Mouse (Mus musculus) mouse trophoblast stem cell (cell line): Measurements from ENCODE around the gene Cap2.

ENCODE experiments used
- in situ Hi-C, 2 experiments: fragments of 300-500 bp; cut with MseI, MboI; formaldehyde crosslinking; loops; 2 replicates in 1 of 2; 3 replicates in 1 of 2; pipeline ENCODE4 v1.15.1; 2025

Gene Cap2

GRCm38 (mm10) chr13:46690559-46691241 lies 189.1 kb downstream of the Cap2 start:
- in situ Hi-C loops, result no loop called here

GRCm38 (mm10) chr13:46695296-46695908 lies 193.8 kb downstream of the Cap2 start:
- in situ Hi-C loops, result no loop called here

GRCm38 (mm10) chr13:46695932-46696331 lies 194.3 kb downstream of the Cap2 start:
- in situ Hi-C loops, result no loop called here

- in situ Hi-C loops, result no loop called here
Observed at GRCm38 (mm10) chr13:46696788-46697187, 195.1 kb downstream of the Cap2 start.

- in situ Hi-C loops, result no loop called here
Observed at GRCm38 (mm10) chr13:46699372-46699771, 197.7 kb downstream of the Cap2 start.
